19 mouse cellular contexts compared by ENCODE assay signal in genomic region chr6:19018166-19018769, GRCm38 (mm10).
"Had no signal": no experiment of that assay in that cellular context is flagged by ENCODE, and none has a peak within 500 bp of the region (broad histone marks: within the 10 kb centered on the region; RNA-seq: fewer than 3 reads in every experiment).

No protein-coding gene starts in this region.

- H3K27ac ChIP-seq: midbrain, embryonic 10.5 days; midbrain, embryonic 12.5 days; neural tube, embryonic 13.5 days; neural tube, embryonic 15.5 days had no signal

- H3K4me2 ChIP-seq: lung, embryonic 14.5 days; midbrain, embryonic 12.5 days; neural tube, embryonic 13.5 days; neural tube, embryonic 15.5 days had no signal

- H3K36me3 ChIP-seq: midbrain, embryonic 10.5 days; midbrain, embryonic 12.5 days; neural tube, embryonic 13.5 days; neural tube, embryonic 15.5 days had no signal

- H3K4me1 ChIP-seq: midbrain, embryonic 10.5 days; midbrain, embryonic 12.5 days; neural tube, embryonic 13.5 days; neural tube, embryonic 15.5 days had no signal

- DNase-seq: lung, adult 18-20 months; lung, embryonic 14.5 days; lung, postnatal 10 days; lung, postnatal 4 days; midbrain, embryonic 14.5 days; retina, postnatal 1 day; right cerebral cortex, adult 18-20 months; right cerebral cortex, postnatal 25 days; right cerebral cortex, postnatal 4 days; spleen, adult 18-20 months; thymus, adult 18-20 months; thymus, postnatal 14 days; thymus, postnatal 36 days had no signal

- H3K9ac ChIP-seq: lung, embryonic 14.5 days; midbrain, embryonic 12.5 days; neural tube, embryonic 13.5 days; neural tube, embryonic 15.5 days had no signal

- ATAC-seq: midbrain, embryonic 16.5 days had no signal

- H3K27me3 ChIP-seq: midbrain, embryonic 12.5 days; neural tube, embryonic 13.5 days; neural tube, embryonic 15.5 days had no signal

- H3K9me3 ChIP-seq: midbrain, embryonic 10.5 days; midbrain, embryonic 12.5 days; neural tube, embryonic 13.5 days; neural tube, embryonic 15.5 days had no signal

- H3K4me3 ChIP-seq: midbrain, embryonic 10.5 days; midbrain, embryonic 12.5 days; myocyte; neural tube, embryonic 13.5 days; neural tube, embryonic 15.5 days had no signal
